Mouse (Mus musculus) thymus, postnatal 4 days (tissue): Measurements from ENCODE around the gene Gjb1.

ENCODE experiments used
- DNase-seq: peaks from one replicate; pipeline ENCODE4 v3.0.0; 2021

The Gjb1 gene

DNA sequence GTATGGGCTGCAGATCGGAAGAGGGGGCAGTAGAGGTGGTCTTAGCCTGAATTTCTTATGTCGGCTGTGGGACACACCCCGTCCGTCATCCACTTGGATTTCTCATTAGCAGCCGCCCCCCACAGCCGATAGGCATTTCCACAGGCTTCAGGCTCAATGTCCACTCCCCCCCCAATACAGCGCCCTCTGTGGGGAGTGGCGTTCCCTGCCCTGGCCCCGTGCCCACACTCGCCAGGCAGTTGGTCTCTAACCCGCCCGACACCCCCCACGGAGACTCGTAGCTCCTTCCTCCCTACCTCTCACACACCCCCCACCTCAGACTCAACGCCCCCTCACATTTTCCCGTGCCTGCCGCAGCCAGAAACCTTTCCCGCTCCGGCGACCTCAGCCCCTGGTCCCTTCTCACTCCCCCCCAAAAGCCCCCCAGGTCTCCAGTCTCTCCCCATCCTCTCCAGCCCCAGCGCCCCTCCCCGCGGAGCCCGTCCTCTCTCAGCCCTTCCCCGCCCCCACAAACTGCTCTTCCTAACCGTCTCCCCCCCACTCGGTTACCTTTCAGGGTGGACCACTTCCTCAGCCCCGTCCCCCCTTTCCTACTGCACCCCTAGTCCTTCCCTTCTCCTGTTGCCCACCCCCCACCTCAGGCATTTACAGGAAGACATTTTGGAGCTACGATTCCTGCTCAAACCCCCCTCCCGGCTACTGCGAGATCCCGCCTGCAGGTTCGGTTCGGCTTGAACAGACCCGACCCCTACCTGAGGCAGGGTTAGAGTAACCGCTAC lies 43.0 kb downstream of the Gjb1 start:
- DNase-seq: peak; percentile 66

DNA sequence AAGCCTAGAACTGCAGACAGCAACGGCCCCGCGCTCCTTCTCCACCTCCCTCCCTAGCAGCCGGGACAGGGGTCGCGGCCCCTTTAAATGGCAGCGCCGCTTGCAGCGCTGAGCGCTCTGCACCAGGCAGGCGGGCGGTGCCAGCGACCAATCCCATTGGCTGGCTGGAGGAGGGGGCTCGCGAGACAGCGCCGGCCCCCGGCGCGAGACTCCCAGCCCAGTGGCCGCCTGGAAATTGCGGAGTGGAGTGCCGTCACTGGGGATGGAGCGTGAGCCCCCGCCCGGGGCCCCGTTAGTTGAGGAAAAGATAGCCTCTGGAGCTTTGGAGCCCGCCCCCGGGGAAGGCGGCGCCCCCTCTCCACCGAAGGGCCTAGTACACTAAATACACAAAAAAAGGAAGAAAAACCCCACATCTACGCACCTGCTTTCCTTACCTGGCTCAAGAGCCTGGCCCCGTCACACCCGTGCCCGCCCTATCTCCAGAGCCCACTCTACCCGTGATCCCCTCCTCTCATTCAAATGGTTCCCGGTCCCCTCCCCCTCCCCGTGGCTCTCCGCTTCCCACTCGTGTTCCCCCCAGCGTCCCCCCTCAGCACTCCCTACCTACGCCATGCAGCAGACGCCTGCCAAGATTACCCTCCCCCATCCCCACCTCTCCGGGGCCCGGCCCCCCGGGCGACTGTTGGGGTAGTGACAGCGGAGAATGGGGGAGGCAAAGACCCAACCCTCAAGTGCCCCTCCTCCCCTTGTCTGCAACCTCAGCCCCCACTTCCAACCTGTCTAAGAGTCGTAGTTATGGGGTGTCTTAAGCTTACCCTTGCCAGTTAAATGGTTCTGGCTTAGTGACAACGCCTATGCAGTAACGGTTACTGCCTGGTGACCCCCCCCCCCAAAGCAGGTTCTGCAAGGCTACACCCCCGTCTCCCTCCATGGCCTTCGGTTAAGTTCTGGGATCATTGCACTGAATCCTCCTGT lies 43.8 kb downstream of the Gjb1 start:
- DNase-seq: peak; percentile 89

DNA sequence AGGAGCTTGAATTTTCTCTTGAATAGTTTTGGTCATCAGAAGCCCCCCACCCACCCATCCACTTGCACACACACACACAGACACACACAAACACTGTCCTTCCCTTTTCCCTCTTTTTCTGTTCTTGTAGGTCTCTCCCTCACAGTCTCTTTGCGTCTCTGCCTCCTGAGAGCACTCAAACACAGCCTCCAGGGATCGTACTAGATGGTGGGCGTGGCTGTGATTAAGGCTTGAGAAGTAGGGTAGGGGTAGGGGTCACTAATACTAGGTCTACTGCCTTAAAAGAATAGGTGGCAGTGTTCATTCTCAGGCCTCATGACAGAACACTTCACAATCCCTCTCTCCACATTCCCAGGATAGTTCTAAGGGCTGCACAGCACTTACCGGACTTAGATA lies 44.5 kb downstream of the Gjb1 start, which contains the start of gene Zmym3:
Gene Zmym3 (minus strand): TSS at position 150 of the 396 bp plus-strand sequence.
- no peak for DNase-seq

DNA sequence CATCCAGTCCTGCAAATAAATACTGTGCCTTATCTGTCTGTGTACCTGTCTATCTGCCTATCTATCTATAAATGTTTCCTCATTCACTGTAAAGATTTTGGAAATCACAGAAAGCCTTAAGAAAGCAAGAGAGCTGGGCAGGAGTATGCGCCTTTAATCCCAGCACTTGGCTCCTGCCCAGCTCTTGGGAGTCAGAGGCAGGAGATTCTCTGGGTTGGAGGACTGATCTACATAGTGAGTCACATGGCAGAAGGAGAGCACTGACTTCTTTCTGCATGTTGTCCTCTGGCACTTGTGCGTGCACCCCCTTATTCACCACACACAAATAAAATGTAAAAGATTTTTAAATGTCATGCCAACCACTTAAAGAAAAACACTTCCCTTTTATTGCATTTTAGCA lies 47.3 kb downstream of the Gjb1 start:
- no peak for DNase-seq

DNA sequence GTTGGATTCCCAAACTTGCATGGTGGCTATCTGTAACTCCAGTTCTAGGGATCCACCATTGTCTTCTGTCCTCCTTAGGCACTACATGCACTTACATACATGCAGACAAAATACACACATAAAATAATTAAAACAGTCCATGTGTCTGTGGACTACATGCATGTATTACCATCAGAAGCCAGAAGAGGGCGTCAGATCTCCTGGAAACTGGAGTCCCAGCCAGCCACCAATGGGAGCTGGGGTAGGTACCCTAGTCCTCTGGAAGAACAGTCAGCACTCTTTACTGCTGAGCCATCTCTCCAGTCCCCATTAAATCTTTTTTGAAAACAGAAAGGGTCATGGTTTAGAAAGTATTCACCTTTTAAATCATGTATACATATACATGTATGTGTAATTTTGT lies 51.6 kb downstream of the Gjb1 start:
- DNase-seq: peak; percentile 30

DNA sequence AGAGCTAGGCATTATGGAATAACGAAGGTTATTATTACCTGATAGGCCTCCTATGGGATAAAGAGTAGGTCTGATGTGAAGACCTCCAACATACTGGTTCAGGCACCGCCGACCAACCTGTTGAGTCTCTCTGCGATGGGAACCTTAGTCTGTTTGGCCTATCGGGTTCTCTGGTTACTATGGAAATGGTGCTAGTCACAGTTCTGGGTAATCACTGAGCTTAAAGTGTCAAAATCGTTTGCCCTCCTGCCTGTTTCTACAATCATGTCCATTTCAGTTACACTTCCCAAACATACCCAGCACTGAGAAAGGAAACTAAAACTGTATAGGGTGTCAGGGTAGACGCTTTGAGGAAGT lies 52.6 kb downstream of the Gjb1 start:
- peak; percentile 18 for DNase-seq

DNA sequence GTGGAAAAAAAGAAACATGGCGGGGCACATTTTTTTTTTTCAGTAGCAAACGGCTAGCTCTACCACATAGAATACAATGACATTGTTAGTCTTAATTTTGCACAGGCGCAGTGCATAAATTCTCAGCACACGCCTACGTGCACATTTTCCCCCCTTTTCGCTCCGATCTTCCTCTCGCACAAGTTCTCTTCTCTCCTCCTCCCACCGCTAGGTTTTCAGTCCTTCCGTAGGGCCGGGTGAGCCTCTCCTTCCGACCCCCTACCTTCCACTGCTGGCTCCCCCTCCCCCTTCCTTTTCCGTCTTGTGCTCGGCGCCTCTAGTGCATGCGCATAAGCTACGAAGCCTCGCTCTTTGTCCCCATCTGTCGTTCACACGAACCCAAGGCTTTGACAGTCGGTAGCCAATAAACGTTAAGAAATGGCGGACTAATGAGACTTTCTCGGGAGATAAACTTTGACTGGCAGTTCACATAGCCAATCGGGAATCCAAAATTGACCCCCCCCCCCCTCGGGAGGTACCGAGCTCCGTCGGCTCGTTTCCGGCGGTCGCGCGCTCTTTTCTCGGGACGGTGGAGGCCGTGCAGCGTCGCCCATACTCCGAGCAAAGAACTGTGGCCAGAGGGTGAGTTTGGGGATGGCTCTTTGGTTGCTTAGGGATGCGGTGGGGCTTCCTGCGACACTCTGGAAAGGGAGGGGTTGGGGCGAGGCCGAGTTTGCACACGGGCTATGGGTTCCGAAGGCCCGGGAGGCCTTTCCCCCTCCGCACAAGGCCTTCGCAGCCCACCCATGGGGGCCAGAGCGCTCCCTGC lies 53.2 kb downstream of the Gjb1 start, which contains the start of gene Nono:
Gene Nono (plus strand): TSS at position 177 of the 808 bp plus-strand sequence.
- DNase-seq: peak; percentile 80

DNA sequence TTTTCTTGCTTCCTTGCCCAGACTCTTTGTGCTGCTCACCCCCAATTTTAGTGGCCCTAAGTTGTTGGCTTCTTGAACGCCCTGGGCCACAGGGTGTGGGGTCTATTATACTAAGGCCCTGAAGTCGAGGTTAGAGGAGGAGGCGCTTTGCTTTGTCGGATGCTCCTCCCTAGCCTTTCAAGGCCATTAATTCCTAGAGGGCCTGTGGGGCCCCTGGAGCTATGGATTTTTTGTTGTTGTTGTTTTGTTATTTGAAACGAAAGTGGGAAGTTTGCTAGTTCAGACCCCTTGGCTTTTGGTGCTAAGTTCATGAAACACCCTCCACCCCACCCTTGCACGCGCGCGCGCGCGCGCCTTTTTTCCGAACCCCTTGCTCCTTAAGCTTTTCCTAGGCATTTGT lies 53.8 kb downstream of the Gjb1 start:
- DNase-seq: peak; percentile 53
